Mouse (Mus musculus): ENCODE measurements around the gene Tnfrsf1b.
A peak's percentile ranks its signal among the peaks of the same experiment; 100 is the strongest.

Tnfrsf1b gene

GRCm38 (mm10) chr4:145246173-145247011 is at the start of gene Tnfrsf1b:
Gene Tnfrsf1b, minus strand, starts transcription at chr4:145246870.
- DNase-seq (ENCODE audit: inconsistent ontology term): peak; percentile 77

- peak; percentile 29 for DNase-seq (ENCODE audit: inconsistent ontology term)
Observed at GRCm38 (mm10) chr4:145295589-145296300, 49.1 kb upstream of the Tnfrsf1b start.

DNA sequence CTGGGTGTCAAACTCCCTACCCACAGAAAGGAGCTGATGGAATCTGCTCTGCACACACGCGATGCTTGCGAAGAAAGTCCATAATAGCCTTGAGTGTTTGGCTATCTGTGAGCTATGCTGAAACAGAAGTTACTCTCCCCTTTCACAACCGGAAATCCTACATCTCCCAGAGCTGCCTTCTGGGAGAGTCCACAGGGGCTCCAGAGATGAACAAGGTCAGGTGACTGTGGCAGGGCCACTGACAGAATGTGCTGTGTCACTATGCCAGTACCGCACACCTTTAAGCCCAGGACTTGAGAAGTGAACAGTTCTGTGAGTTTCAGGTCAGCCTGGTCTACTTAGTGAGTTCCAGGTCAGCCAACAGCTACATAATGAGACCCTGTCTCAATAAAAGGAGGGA is 47.9 kb upstream of the Tnfrsf1b start:
- DNase-seq (ENCODE audit: inconsistent ontology term): no peak

DNA sequence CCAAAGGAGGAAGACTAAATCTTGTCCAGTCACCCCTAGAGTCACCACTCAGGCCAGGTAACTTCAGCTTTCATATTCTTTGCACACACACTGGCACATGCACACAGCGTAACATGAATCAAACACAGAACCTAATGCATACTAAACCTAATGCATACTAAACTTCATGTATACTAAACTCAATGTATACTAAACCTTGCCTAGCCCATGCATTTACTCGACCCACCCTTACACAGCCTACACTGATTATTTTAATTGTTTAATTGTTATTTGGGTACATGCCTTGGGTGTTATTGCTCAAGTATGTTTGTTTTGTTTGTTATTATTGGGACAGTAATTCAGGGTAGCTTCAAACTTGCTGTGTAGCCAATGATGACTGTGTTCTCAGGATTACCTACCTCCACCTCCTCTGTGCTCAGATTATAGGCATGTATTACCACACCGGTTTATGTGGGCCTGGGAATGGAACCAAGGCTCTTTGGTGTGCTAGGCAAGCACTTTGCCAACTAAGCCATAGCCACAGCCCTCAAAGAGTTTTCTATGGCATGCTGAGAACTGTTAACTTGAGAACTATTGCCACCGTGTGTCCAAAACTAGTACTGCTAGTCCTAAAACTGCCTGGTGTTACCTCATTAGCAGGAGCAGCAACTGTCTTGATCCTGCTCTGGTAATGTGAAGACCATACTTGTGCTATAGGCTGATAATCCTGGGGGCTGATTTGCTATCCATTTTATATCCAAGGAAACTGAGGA is 39.9 kb upstream of the Tnfrsf1b start:
- DNase-seq (ENCODE audit: inconsistent ontology term): peak; percentile 74

DNA sequence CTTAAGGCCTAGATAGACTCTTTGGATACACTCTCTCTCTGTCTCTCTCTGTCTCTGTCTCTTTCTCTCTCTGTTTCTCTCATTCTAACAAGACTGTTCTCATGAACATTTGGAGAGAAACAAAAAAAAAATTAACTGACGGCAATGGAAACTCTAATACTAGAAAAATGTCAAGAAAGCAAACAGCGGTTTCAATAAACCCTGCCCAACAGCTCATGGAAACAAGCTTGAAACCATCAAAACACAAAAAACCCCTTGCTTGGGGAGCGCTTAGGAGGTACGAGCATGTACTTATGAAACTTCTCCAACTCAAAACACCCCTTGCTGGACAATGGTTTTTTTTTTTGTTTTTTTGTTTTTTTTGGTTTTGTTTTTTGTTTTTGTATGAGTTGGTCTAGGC is 38.0 kb upstream of the Tnfrsf1b start:
- no peak for DNase-seq (ENCODE audit: inconsistent ontology term)

DNA sequence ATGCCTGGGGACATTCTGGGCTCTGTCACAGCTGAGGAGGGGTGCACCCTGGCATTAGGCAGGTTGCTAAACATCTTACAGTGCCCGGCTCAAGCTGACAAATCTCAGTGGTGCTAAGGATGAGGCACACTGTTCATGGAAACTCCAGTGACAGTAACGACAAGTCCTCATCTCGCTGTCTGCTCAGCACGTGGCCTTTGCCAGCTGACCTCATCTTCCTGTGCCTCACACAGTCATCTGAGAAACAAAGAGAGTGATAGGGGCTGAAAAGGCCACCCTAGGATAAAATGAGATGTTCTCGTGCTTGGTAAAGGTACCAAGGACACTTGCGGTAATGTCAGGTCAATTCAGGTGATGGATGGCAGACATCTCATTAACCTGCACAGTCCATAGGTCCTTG is 36.8 kb upstream of the Tnfrsf1b start:
- DNase-seq (ENCODE audit: inconsistent ontology term): no peak

DNA sequence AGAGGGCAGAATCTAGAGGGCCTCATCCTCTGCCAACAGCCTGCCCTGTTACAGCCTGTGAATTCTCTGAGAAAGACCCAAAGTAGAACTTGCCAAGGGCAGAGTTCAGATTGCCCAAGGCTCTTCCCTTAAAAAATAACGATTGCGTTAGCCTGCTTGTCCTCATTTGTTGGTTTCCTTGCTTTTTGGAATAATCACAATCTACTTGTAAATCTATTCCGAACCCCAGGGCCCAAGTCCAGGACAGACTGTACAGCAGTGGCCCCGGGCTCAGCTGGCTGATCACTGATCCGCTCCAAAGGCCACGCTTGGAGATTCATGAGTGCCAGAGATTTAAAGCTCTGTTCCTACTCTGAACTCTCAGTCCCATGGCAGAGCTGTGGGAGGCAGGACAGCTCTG is 34.3 kb upstream of the Tnfrsf1b start:
- DNase-seq (ENCODE audit: inconsistent ontology term): no peak

GRCm38 (mm10) chr4:145278724-145279370 is 32.2 kb upstream of the Tnfrsf1b start:
- DNase-seq (ENCODE audit: inconsistent ontology term): no peak

DNA sequence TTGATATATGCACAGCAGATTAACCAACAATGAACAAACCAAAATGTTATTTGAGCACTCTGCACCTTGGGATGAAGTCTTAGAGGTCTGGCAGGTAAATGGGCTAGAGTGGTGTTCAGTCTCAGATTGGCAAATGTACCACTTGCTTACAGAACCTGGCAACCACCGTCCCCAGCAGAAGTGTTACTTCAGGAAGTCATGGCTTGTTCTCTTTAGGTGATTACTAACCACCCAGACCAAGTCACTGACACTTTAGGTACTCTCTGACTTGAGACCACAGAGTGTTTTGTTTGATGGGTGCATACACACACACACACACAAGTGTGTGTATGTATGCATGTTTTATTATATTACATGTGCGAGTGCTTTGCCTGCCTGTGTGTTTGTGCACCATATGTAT is 31.6 kb upstream of the Tnfrsf1b start:
- no peak for DNase-seq (ENCODE audit: inconsistent ontology term)

- no peak for DNase-seq (ENCODE audit: inconsistent ontology term)
Observed at GRCm38 (mm10) chr4:145276368-145277249, 29.9 kb upstream of the Tnfrsf1b start.

DNA sequence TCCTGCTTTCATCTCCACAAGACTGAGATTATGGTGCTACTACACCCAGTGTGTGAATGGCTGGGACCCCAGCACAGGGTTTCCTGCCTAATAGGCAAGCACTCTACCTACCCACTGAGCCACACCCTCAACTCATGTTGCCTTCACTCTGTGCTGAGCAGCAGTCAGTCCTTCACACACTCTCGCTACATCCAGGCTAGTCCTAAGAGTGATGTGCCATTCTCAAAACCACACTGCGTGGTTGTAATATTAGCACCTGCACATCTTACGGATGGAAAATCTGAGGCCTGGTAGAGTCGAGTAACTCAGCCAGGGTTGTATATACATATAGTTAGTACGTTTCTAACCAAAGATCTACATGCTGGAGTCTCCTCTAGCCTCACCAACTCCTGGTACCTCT is 28.2 kb upstream of the Tnfrsf1b start:
- DNase-seq (ENCODE audit: inconsistent ontology term): no peak

GRCm38 (mm10) chr4:145273923-145274322 is 27.3 kb upstream of the Tnfrsf1b start:
- no peak for DNase-seq (ENCODE audit: inconsistent ontology term)

DNA sequence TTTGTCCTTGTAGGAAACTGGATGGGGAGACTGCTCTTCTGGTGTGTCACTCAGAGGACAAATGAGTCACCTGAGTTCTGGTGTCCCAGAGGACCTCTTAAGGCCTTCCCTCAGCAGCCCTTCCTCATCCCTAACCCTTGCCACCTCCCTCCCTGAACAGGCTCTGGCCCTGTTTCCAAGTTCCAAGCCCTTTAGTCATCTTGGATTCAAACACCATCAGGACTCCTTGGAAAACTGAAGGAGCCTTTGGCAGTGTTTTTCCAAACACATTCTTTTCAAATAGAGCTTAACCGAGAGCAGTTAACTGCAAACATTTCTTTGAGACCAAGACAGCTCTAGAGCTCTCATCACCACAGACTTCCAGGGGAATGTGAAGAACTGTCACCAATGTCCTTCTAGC is 26.1 kb upstream of the Tnfrsf1b start:
- peak; percentile 77 for DNase-seq (ENCODE audit: inconsistent ontology term)

DNA sequence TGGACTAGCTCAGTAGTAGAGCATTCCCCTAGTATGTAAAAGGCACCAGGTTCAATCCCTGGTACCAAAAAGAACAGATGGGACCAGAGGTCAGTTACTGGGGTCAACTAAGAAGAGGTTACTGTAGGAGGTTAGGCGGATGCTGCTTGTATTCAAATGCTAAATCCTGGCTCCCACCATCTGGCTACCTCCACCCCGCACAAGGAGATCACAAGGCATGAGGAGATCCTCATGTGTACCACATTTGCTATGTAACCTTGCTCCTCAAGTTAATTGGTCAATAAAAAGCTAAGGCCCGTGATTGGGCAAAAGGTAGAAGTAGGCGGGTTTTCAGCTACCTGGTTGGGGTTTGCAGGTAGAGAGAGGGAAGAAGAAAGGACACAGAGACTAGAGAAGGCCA is 25.0 kb upstream of the Tnfrsf1b start:
- DNase-seq (ENCODE audit: inconsistent ontology term): no peak

GRCm38 (mm10) chr4:145270136-145270535 is 23.5 kb upstream of the Tnfrsf1b start:
- DNase-seq (ENCODE audit: inconsistent ontology term): no peak

GRCm38 (mm10) chr4:145267631-145268110 is 21.0 kb upstream of the Tnfrsf1b start:
- DNase-seq (ENCODE audit: inconsistent ontology term): peak; percentile 47

GRCm38 (mm10) chr4:145266505-145266904 is 19.8 kb upstream of the Tnfrsf1b start:
- no peak for DNase-seq (ENCODE audit: inconsistent ontology term)

- DNase-seq (ENCODE audit: inconsistent ontology term): no peak
Observed at GRCm38 (mm10) chr4:145264761-145265160, 18.1 kb upstream of the Tnfrsf1b start.

DNA sequence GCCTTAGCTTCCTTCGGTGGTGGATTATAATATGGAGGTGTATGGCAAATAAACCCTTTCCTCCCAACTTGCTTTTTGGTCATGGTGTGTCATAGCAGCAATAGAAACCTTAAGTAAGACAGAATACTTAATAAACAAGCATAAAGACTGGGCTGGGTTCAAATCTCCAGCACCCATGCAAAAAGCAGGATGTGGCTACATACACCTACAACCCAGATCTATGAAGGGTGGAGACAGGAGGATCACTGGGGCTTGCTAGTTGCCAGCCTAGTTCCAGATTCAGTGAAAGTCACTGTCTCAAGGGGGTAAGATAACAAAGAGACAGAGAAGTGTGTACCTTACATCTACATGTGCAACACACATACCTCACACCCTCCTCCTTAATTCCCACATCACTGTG is 16.9 kb upstream of the Tnfrsf1b start:
- DNase-seq (ENCODE audit: inconsistent ontology term): no peak

DNA sequence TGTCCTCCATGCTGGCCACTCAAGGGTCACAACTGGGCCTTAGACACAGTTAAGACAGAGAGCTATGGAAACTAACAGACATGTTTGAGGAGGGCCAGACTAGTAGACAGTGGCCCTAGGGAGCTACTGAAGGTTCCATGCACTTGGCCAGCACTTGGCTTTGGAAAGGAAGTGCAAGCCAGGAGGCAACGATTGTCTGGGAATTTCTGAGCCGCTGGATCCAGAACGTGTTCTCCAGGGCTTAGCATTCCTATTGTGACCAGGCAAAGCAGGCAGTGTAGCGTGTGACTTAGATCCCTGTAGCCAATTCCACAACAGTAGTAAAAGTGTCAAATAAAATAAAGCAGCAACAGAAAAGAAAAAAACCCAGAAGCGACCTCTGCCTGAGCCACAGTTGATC is 14.1 kb upstream of the Tnfrsf1b start:
- no peak for DNase-seq (ENCODE audit: inconsistent ontology term)
